Comparison of ENCODE assay signal across 11 mouse cellular contexts in the genomic region with DNA sequence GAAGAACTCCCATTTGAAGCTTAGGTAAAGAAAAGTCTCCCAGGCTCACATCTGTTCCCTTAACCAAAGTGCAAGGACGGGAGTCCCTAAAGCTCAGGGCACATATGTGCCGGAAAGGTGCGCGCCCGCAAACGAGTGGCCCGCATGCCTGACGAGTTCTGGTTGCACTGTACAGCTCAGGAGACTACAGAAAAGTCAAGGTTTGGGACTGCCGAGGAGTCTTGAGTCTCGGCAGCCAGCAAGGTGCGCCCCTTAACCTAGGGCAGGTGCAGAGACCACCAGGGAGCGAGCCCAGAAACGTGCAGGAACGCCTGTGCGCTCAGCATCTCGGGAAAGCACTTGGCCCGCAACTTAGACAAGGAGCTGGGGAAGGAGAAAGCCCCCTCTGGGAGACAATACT. TPM values are rescaled to one million over a fixed set of nuclear protein-coding genes. Genes with fewer than 3 reads are reported as not detected.
DNase-seq lines count a peak whose midpoint lies in the region; ATAC-seq lines count a peak whose summit lies in the region.
"Had no signal": no experiment of that assay in that cellular context is flagged by ENCODE, and none has a peak within 500 bp of the region (broad histone marks: within the 10 kb centered on the region; RNA-seq: fewer than 3 reads in every experiment).

No protein-coding gene starts in this region.

- peak overlapping the region; percentile 20; the same call in 1 of the 2 replicates for H3K9ac ChIP-seq in heart, embryonic 13.5 days
- no peak overlapping the region for H3K9ac ChIP-seq in midbrain, embryonic 14.5 days (replicated peaks; ENCODE audit: low read length)
- no peak overlapping the region for H3K9ac ChIP-seq in forebrain, embryonic 14.5 days (ENCODE audit: low read length)
- H3K9ac ChIP-seq in neural tube, embryonic 15.5 days (replicated peaks), result no peak overlapping the region

- peak overlapping the region; percentile 49 for H3K4me3 ChIP-seq in heart, embryonic 13.5 days
- peak overlapping the region; percentile 53 for H3K4me3 ChIP-seq in midbrain, embryonic 10.5 days
- no peak overlapping the region; the same call in 1 of the 2 replicates for H3K4me3 ChIP-seq in midbrain, embryonic 14.5 days (replicated peaks; ENCODE audit: low read depth, low read length)
- H3K4me3 ChIP-seq in forebrain, embryonic 14.5 days (ENCODE audit: low read depth, low read length), result peak overlapping the region; percentile 5; the same call in 1 of the 2 replicates
- peak overlapping the region; percentile 15; the same call in 1 of the 2 replicates for H3K4me3 ChIP-seq in neural tube, embryonic 15.5 days (replicated peaks)

- peaks cover 45% of the 10 kb centered on the region for H3K4me1 ChIP-seq in heart, embryonic 13.5 days
- H3K4me1 ChIP-seq in midbrain, embryonic 10.5 days, result peaks cover 62% of the 10 kb centered on the region
- H3K4me1 ChIP-seq in midbrain, embryonic 14.5 days (ENCODE audit: control insufficient read depth, insufficient read depth, low read length), result peaks cover 35% of the 10 kb centered on the region
- peaks cover 30% of the 10 kb centered on the region for H3K4me1 ChIP-seq in forebrain, embryonic 14.5 days (ENCODE audit: control insufficient read depth, insufficient read depth, low read length)
- peaks cover 48% of the 10 kb centered on the region for H3K4me1 ChIP-seq in neural tube, embryonic 15.5 days

- 9% methylated on average over 17 of the region's 17 CpGs for WGBS in heart, embryonic 13.5 days
- WGBS in midbrain, embryonic 10.5 days, result 3% methylated on average over 17 of the region's 17 CpGs
- WGBS in midbrain, embryonic 14.5 days, result 5% methylated on average over 17 of the region's 17 CpGs
- WGBS in forebrain, embryonic 14.5 days, result 4% methylated on average over 17 of the region's 17 CpGs
- WGBS in neural tube, embryonic 15.5 days, result 7% methylated on average over 17 of the region's 17 CpGs

- intact Hi-C loops in heart, postnatal 10 days (cut with DNase I), result loop anchor here (5.0 kb wide), 1 partner anchor 241 kb away; no protein-coding TSS in a partner anchor

- DNase-seq in heart, postnatal 10 days, result no peak
- no peak for DNase-seq in midbrain, embryonic 10.5 days (ENCODE audit: low spot score)
- DNase-seq in midbrain, embryonic 14.5 days, result no peak
- peak; percentile 18 for DNase-seq in forebrain, embryonic 14.5 days (ENCODE audit: low spot score)
- DNase-seq in layer of hippocampus, postnatal 10 days (ENCODE audit: low spot score in 2 of 2), result no peak

- no peaks in the 10 kb centered on the region for H3K36me3 ChIP-seq in heart, embryonic 13.5 days
- H3K36me3 ChIP-seq in midbrain, embryonic 10.5 days, result no peaks in the 10 kb centered on the region
- H3K36me3 ChIP-seq in midbrain, embryonic 14.5 days (ENCODE audit: control insufficient read depth, insufficient read depth, low read length), result no peaks in the 10 kb centered on the region
- H3K36me3 ChIP-seq in forebrain, embryonic 14.5 days (ENCODE audit: control insufficient read depth, insufficient read depth, low read length), result no peaks in the 10 kb centered on the region
- H3K36me3 ChIP-seq in neural tube, embryonic 15.5 days, result no peaks in the 10 kb centered on the region

- peak overlapping the region; percentile 82 for H3K4me2 ChIP-seq in heart, embryonic 13.5 days
- H3K4me2 ChIP-seq in midbrain, embryonic 14.5 days (ENCODE audit: low read length), result no peak overlapping the region
- H3K4me2 ChIP-seq in forebrain, embryonic 14.5 days (ENCODE audit: low read length), result 0 out of 2 replicates have a peak overlapping the region, but pooled peaks have one; percentile 47
- H3K4me2 ChIP-seq in neural tube, embryonic 15.5 days, result peak overlapping the region; percentile 50

- no peak overlapping the region for H3K27ac ChIP-seq in heart, embryonic 13.5 days (replicated peaks)
- peak overlapping the region; percentile 49; the same call in 1 of the 2 replicates for H3K27ac ChIP-seq in midbrain, embryonic 10.5 days (replicated peaks)
- no peak overlapping the region for H3K27ac ChIP-seq in midbrain, embryonic 14.5 days (replicated peaks; ENCODE audit: low read depth, low read length)
- no peak overlapping the region for H3K27ac ChIP-seq in forebrain, embryonic 14.5 days (ENCODE audit: low read depth, low read length)
- no peak overlapping the region for H3K27ac ChIP-seq in neural tube, embryonic 15.5 days (replicated peaks)

- peaks cover 66% of the 10 kb centered on the region for H3K27me3 ChIP-seq in heart, embryonic 13.5 days (replicated peaks)
- H3K27me3 ChIP-seq in midbrain, embryonic 10.5 days (ENCODE audit: low read depth, poor library complexity, severe bottlenecking), result peaks cover 77% of the 10 kb centered on the region
- H3K27me3 ChIP-seq in midbrain, embryonic 14.5 days (ENCODE audit: control insufficient read depth, insufficient read depth, low read length), result peaks cover 60% of the 10 kb centered on the region
- H3K27me3 ChIP-seq in forebrain, embryonic 14.5 days (replicated peaks; ENCODE audit: control insufficient read depth, insufficient read depth, low read length), result peaks cover 66% of the 10 kb centered on the region
- H3K27me3 ChIP-seq in neural tube, embryonic 15.5 days (replicated peaks), result peaks cover 67% of the 10 kb centered on the region

- ATAC-seq in heart, embryonic 13.5 days (ENCODE audit: extremely low read depth, insufficient number of reproducible peaks, low FRiP score, low TSS enrichment), result no peak
- ATAC-seq in midbrain, embryonic 14.5 days (ENCODE audit: low FRiP score, low TSS enrichment), result no peak
- ATAC-seq in forebrain, embryonic 14.5 days, result no peak
- ATAC-seq in neural tube, embryonic 15.5 days (ENCODE audit: low FRiP score), result no peak
- no peak for ATAC-seq in monocyte, adult 5-6 weeks (replicated peaks; ENCODE audit: insufficient number of reproducible peaks, low FRiP score, low TSS enrichment, poor library complexity, severe bottlenecking)

- H3K9me3 ChIP-seq in heart, embryonic 13.5 days, result peaks cover 5% of the 10 kb centered on the region
- 0 out of 2 replicates have a peak, but pooled peaks cover 4% of the 10 kb centered on the region for H3K9me3 ChIP-seq in midbrain, embryonic 10.5 days (replicated peaks)
- H3K9me3 ChIP-seq in midbrain, embryonic 14.5 days (ENCODE audit: control insufficient read depth, low read length), result no peaks in the 10 kb centered on the region
- H3K9me3 ChIP-seq in forebrain, embryonic 14.5 days (replicated peaks; ENCODE audit: control insufficient read depth, low read length), result no peaks in the 10 kb centered on the region
- H3K9me3 ChIP-seq in neural tube, embryonic 15.5 days (replicated peaks), result no peaks in the 10 kb centered on the region

RNA-seq across cellular contexts. Expression of a gene that starts 7.2 kb away (rescaled TPM):
- polyA plus RNA-seq in heart, embryonic 13.5 days (2015; fragmentation: Nextera tagmentation; extraction: Ambion mirVana), result not detected in 2 replicates
- total RNA-seq in heart, postnatal 10 days (2021), result not detected
- not detected in 2 replicates for polyA plus RNA-seq in midbrain, embryonic 10.5 days (2016; fragmentation: Nextera tagmentation; extraction: Ambion mirVana)
- not detected in 2 replicates for polyA plus RNA-seq in midbrain, embryonic 14.5 days (2014; fragmentation: Nextera tagmentation; extraction: Ambion mirVana)
- polyA plus RNA-seq in forebrain, embryonic 14.5 days (2014; fragmentation: Nextera tagmentation; extraction: Ambion mirVana), result not detected in 2 replicates
- not detected in 2 replicates for polyA plus RNA-seq in neural tube, embryonic 15.5 days (2015; fragmentation: Nextera tagmentation; extraction: Ambion mirVana)
- not detected for total RNA-seq in layer of hippocampus, postnatal 10 days (2021)
- not detected in 3 replicates for total RNA-seq in monocyte, adult 5-6 weeks (2017)
- total RNA-seq: layer of hippocampus, adult 8-10 months; MEL had no signal
- polyA plus RNA-seq: spleen, adult 2 months had no signal

RNA-seq across cellular contexts. Expression of a gene that starts 49.7 kb away (rescaled TPM):
- 0.05 TPM in 1 of 2 replicates, not detected in the other for polyA plus RNA-seq in heart, embryonic 13.5 days (2015; fragmentation: Nextera tagmentation; extraction: Ambion mirVana)
- not detected for total RNA-seq in heart, postnatal 10 days (2021)
- polyA plus RNA-seq in midbrain, embryonic 10.5 days (2016; fragmentation: Nextera tagmentation; extraction: Ambion mirVana), result not detected in 2 replicates
- not detected in 2 replicates for polyA plus RNA-seq in midbrain, embryonic 14.5 days (2014; fragmentation: Nextera tagmentation; extraction: Ambion mirVana)
- not detected in 2 replicates for polyA plus RNA-seq in forebrain, embryonic 14.5 days (2014; fragmentation: Nextera tagmentation; extraction: Ambion mirVana)
- 0.04 TPM in 1 of 2 replicates, not detected in the other for polyA plus RNA-seq in neural tube, embryonic 15.5 days (2015; fragmentation: Nextera tagmentation; extraction: Ambion mirVana)
- total RNA-seq in layer of hippocampus, postnatal 10 days (2021), result not detected
- 1.1 to 8.9 TPM (median 6.9 TPM) in 3 replicates for total RNA-seq in monocyte, adult 5-6 weeks (2017)
- total RNA-seq: layer of hippocampus, adult 8-10 months; MEL had no signal

RNA-seq across cellular contexts. Expression of a gene that starts 58.2 kb away (rescaled TPM):
- polyA plus RNA-seq in heart, embryonic 13.5 days (2015; fragmentation: Nextera tagmentation; extraction: Ambion mirVana), result not detected in 2 replicates
- total RNA-seq in heart, postnatal 10 days (2021), result not detected
- polyA plus RNA-seq in midbrain, embryonic 10.5 days (2016; fragmentation: Nextera tagmentation; extraction: Ambion mirVana), result not detected in 2 replicates
- not detected in 2 replicates for polyA plus RNA-seq in midbrain, embryonic 14.5 days (2014; fragmentation: Nextera tagmentation; extraction: Ambion mirVana)
- not detected in 2 replicates for polyA plus RNA-seq in forebrain, embryonic 14.5 days (2014; fragmentation: Nextera tagmentation; extraction: Ambion mirVana)
- polyA plus RNA-seq in neural tube, embryonic 15.5 days (2015; fragmentation: Nextera tagmentation; extraction: Ambion mirVana), result not detected in 2 replicates
- total RNA-seq in layer of hippocampus, postnatal 10 days (2021), result not detected
- not detected in 3 replicates for total RNA-seq in monocyte, adult 5-6 weeks (2017)
- total RNA-seq: layer of hippocampus, adult 8-10 months; MEL had no signal
- polyA plus RNA-seq: spleen, adult 2 months had no signal
